Mouse (Mus musculus) spleen, adult 2 months (tissue): ENCODE data around the gene Slc35g2.

Experiments
- CTCF ChIP-seq: fragments of 200-500 bp; IDR thresholded peaks from 2 replicates; pipeline ENCODE4 v1.5.1; 2011; ENCODE audit warnings: mild to moderate bottlenecking, inconsistent platforms; ENCODE audit not compliant: insufficient read depth, insufficient read length, insufficient replicate concordance; ENCODE audit errors: extremely low read depth
- POLR2A ChIP-seq: fragments of 200-500 bp; IDR thresholded peaks from 2 replicates; pipeline ENCODE4 v1.6.1; 2011; ENCODE audit warnings: low read depth, low read length, inconsistent platforms

DNA sequence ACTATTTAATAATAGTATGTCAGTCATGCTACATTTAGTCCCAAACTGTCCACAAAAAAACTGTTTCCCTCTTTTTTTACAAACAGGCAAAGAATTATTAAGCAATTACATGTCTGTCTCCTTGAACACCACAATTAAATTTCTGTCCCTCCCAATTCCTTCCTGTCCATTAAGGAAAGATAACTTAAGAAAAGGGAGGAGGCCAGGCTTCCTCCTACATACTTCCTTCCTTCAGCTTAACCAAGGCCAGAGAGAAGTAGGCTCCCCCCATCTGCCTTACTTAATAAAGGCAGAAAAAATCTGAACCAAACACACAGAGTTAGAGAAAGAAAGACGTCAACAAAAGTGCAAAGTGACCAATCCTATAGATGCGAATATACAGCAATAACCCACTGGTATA is 63.3 kb downstream of the Slc35g2 start:
- no peak for TF ChIP-seq CTCF
- TF ChIP-seq POLR2A, result no peak
